Mouse (Mus musculus) lung, adult 2 months (tissue): Measurements from ENCODE around the gene Pgpep1.

ENCODE experiments used
- CTCF ChIP-seq: fragments of 200-500 bp; IDR thresholded peaks from 2 replicates; pipeline ENCODE4 v1.5.1; 2011; ENCODE audit warnings: mild to moderate bottlenecking, low read length, control low read depth; ENCODE audit not compliant: insufficient read depth
- POLR2A ChIP-seq: fragments of 200-500 bp; IDR thresholded peaks from 2 replicates; pipeline ENCODE4 v1.6.1; 2011; ENCODE audit warnings: low read depth, mild to moderate bottlenecking, control low read depth, low read length, borderline replicate concordance; ENCODE audit errors: extremely low read depth

DNA sequence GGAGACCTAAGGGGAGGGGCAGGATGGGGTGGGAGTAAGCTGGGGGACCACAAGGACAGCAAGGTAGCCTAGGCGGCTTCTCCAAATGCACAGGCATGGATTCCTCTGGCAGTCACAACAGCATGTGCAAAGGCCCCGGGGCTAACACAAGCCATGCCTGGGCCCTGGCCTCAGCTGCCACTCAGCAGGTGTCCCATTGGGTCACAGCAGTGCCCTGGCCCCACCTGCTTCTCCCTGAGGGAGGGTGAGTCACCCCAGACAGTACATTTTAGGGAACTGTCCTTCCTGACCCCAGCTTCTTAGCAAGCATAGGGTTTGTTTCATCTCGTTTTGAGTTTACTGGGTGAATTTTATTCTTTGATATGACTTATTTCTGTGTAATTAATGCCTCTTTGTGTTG is 22.5 kb upstream of the Pgpep1 start:
- TF ChIP-seq CTCF (no peak), POLR2A (no peak)
